30 mouse cellular contexts compared by ENCODE assay signal in the genomic region with DNA sequence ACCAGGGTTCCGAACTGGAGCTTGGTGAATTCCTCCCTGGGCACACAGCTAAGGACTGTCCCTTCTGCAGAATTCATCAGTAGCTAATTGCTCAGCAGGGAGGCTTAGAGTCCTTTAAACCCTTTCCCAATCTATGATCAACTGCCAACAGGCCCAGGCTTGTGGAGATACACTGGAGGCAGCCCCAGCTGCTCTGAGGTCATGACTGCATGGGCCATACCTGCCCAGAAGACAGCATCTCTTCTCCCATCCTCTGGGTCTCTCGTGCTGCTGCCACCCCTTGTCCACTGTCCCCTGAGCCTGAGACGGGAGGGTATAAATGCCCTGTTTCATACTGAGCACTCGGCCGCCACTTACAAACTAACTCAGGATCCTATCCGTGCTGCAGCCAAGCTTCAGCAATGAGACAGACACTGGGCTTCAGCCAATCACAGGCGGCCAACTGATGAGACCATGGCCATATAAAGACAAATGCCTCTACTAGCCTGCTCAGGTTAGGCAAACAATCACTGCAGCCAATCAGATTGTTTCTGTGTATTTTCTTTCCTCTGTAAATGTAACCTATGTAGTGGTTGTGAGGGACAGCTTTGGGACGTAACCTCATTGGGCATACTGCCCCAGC. TPM values are rescaled to one million over a fixed set of nuclear protein-coding genes. Genes with fewer than 3 reads are reported as not detected.
DNase-seq lines count a peak whose midpoint lies in the region; ATAC-seq and TF ChIP-seq lines count a peak whose summit lies in the region.
"Had no signal": no experiment of that assay in that cellular context is flagged by ENCODE, and none has a peak within 500 bp of the region (broad histone marks: within the 10 kb centered on the region; RNA-seq: fewer than 3 reads in every experiment).

No protein-coding gene starts in this region.

- TF ChIP-seq EP300 in stomach, postnatal 0 days (optimal IDR thresholded peaks at IDR 0.05), result no peak

- WGBS in limb, embryonic 12.5 days, result 61% methylated on average over 8 of the region's 8 CpGs
- WGBS in limb, embryonic 10.5 days, result 71% methylated on average over 8 of the region's 8 CpGs
- 74% methylated on average over 8 of the region's 8 CpGs for WGBS in midbrain, postnatal 0 days
- WGBS in midbrain, embryonic 14.5 days, result 70% methylated on average over 8 of the region's 8 CpGs
- WGBS in stomach, postnatal 0 days, result 49% methylated on average over 8 of the region's 8 CpGs
- 72% methylated on average over 8 of the region's 8 CpGs for WGBS in hindbrain, embryonic 16.5 days
- WGBS in kidney, embryonic 15.5 days, result 64% methylated on average over 8 of the region's 8 CpGs

- H3K4me1 ChIP-seq in limb, embryonic 12.5 days (replicated peaks), result peaks cover 7% of the 10 kb centered on the region; the same call in 1 of the 2 replicates
- H3K4me1 ChIP-seq in limb, embryonic 10.5 days, result peaks cover 16% of the 10 kb centered on the region
- H3K4me1 ChIP-seq in midbrain, postnatal 0 days (ENCODE audit: insufficient read depth, low read length), result no peaks in the 10 kb centered on the region
- H3K4me1 ChIP-seq in midbrain, embryonic 14.5 days (ENCODE audit: control insufficient read depth, insufficient read depth, low read length), result no peaks in the 10 kb centered on the region
- peaks cover 31% of the 10 kb centered on the region for H3K4me1 ChIP-seq in bone marrow macrophage, adult 2 months (ENCODE audit: control insufficient read depth, insufficient read depth, low read length)
- peaks cover 2% of the 10 kb centered on the region; the same call in 1 of the 2 replicates for H3K4me1 ChIP-seq in stomach, postnatal 0 days (replicated peaks; ENCODE audit: control insufficient read depth, insufficient read depth)
- H3K4me1 ChIP-seq in hindbrain, embryonic 16.5 days (ENCODE audit: control insufficient read depth, insufficient read depth, low read depth, low read length), result no peaks in the 10 kb centered on the region
- peaks cover 6% of the 10 kb centered on the region; the same call in 1 of the 2 replicates for H3K4me1 ChIP-seq in kidney, embryonic 15.5 days
- H3K4me1 ChIP-seq: embryonic facial prominence, embryonic 15.5 days; heart, embryonic 13.5 days; midbrain, embryonic 13.5 days had no signal

- TF ChIP-seq POLR2A in bone marrow macrophage, adult 2 months (IDR thresholded peaks at IDR 0.05; ENCODE audit: borderline replicate concordance, low read depth, low read length), result no peak

- TF ChIP-seq CTCF in midbrain, postnatal 0 days (IDR thresholded peaks at IDR 0.05), result no peak
- no peak for TF ChIP-seq CTCF in bone marrow macrophage, adult 2 months (IDR thresholded peaks at IDR 0.05; ENCODE audit: low read depth, low read length)
- no peak for TF ChIP-seq CTCF in stomach, postnatal 0 days (IDR thresholded peaks at IDR 0.05; ENCODE audit: low read depth)

- no peaks in the 10 kb centered on the region for H3K36me3 ChIP-seq in limb, embryonic 12.5 days
- no peaks in the 10 kb centered on the region for H3K36me3 ChIP-seq in limb, embryonic 10.5 days
- no peaks in the 10 kb centered on the region for H3K36me3 ChIP-seq in midbrain, postnatal 0 days (ENCODE audit: insufficient read depth, low read length)
- H3K36me3 ChIP-seq in midbrain, embryonic 14.5 days (ENCODE audit: control insufficient read depth, insufficient read depth, low read length), result no peaks in the 10 kb centered on the region
- no peaks in the 10 kb centered on the region for H3K36me3 ChIP-seq in stomach, postnatal 0 days (ENCODE audit: control insufficient read depth, insufficient read depth, low read length)
- no peaks in the 10 kb centered on the region for H3K36me3 ChIP-seq in hindbrain, embryonic 16.5 days (ENCODE audit: control insufficient read depth, insufficient read depth, low read length)
- no peaks in the 10 kb centered on the region for H3K36me3 ChIP-seq in kidney, embryonic 15.5 days
- H3K36me3 ChIP-seq: embryonic facial prominence, embryonic 15.5 days; forebrain, embryonic 10.5 days; heart, embryonic 13.5 days; midbrain, embryonic 13.5 days; neural tube, embryonic 15.5 days had no signal

- DNase-seq in limb, embryonic 10.5 days (ENCODE audit: low spot score), result no peak
- no peak for DNase-seq in midbrain, postnatal 0 days (ENCODE audit: low spot score)
- no peak for DNase-seq in midbrain, embryonic 14.5 days
- DNase-seq in stomach, postnatal 0 days (ENCODE audit: low spot score), result peak; percentile 57
- DNase-seq: adrenal gland, postnatal 25 days; B cell, adult 2 months; cerebellum, adult 11-12 months; embryo, embryonic 11 days; forebrain, postnatal 0 days; heart, postnatal 4 days; kidney, adult 18-20 months; kidney, postnatal 36 days; left cerebral cortex, postnatal 4 days; lung, postnatal 10 days; spleen, adult 18-20 months had no signal

- H3K9me3 ChIP-seq in limb, embryonic 12.5 days, result peaks cover 10% of the 10 kb centered on the region
- 0 out of 2 replicates have a peak, but pooled peaks cover 4% of the 10 kb centered on the region for H3K9me3 ChIP-seq in limb, embryonic 10.5 days (replicated peaks)
- H3K9me3 ChIP-seq in midbrain, postnatal 0 days (ENCODE audit: low read length), result no peaks in the 10 kb centered on the region
- H3K9me3 ChIP-seq in midbrain, embryonic 14.5 days (ENCODE audit: control insufficient read depth, low read length), result no peaks in the 10 kb centered on the region
- H3K9me3 ChIP-seq in stomach, postnatal 0 days (ENCODE audit: control insufficient read depth, low read length), result no peaks in the 10 kb centered on the region
- no peaks in the 10 kb centered on the region for H3K9me3 ChIP-seq in hindbrain, embryonic 16.5 days (ENCODE audit: control insufficient read depth, low read length)
- H3K9me3 ChIP-seq in kidney, embryonic 15.5 days (replicated peaks), result no peaks in the 10 kb centered on the region
- H3K9me3 ChIP-seq: neural tube, embryonic 15.5 days had no signal

- ATAC-seq in limb, embryonic 12.5 days (ENCODE audit: insufficient number of reproducible peaks, insufficient read depth, low FRiP score, low TSS enrichment, low read depth), result no peak
- ATAC-seq in midbrain, postnatal 0 days (ENCODE audit: low FRiP score), result no peak
- ATAC-seq in midbrain, embryonic 14.5 days (ENCODE audit: low FRiP score, low TSS enrichment), result no peak
- peak; percentile 62 for ATAC-seq in stomach, postnatal 0 days (ENCODE audit: low FRiP score, low TSS enrichment)
- no peak for ATAC-seq in hindbrain, embryonic 16.5 days
- ATAC-seq in kidney, embryonic 15.5 days (replicated peaks; ENCODE audit: low FRiP score), result no peak
- ATAC-seq: forebrain, postnatal 0 days; hindbrain, postnatal 0 days; midbrain, embryonic 13.5 days; Patski had no signal

- peak overlapping the region; percentile 50; the same call in 1 of the 2 replicates for H3K27ac ChIP-seq in limb, embryonic 12.5 days
- no peak overlapping the region for H3K27ac ChIP-seq in limb, embryonic 10.5 days
- H3K27ac ChIP-seq in midbrain, postnatal 0 days (ENCODE audit: low read depth, low read length), result no peak overlapping the region
- H3K27ac ChIP-seq in midbrain, embryonic 14.5 days (replicated peaks; ENCODE audit: low read depth, low read length), result no peak overlapping the region
- H3K27ac ChIP-seq in bone marrow macrophage, adult 2 months (ENCODE audit: insufficient read depth, low read depth, low read length), result peak overlapping the region; percentile 22
- H3K27ac ChIP-seq in stomach, postnatal 0 days (replicated peaks), result peak overlapping the region; percentile 36
- no peak overlapping the region for H3K27ac ChIP-seq in hindbrain, embryonic 16.5 days (ENCODE audit: low read depth, low read length)
- no peak overlapping the region for H3K27ac ChIP-seq in kidney, embryonic 15.5 days
- H3K27ac ChIP-seq: embryonic facial prominence, embryonic 15.5 days; forebrain, embryonic 10.5 days; heart, embryonic 13.5 days; hindbrain, postnatal 0 days; left cerebral cortex, adult 2 months; midbrain, embryonic 13.5 days; neural tube, embryonic 15.5 days had no signal

- H3K4me2 ChIP-seq in limb, embryonic 12.5 days, result no peak overlapping the region
- H3K4me2 ChIP-seq in midbrain, postnatal 0 days (ENCODE audit: low read depth, low read length, poor library complexity, severe bottlenecking), result no peak overlapping the region
- H3K4me2 ChIP-seq in midbrain, embryonic 14.5 days (ENCODE audit: low read length), result no peak overlapping the region
- H3K4me2 ChIP-seq in stomach, postnatal 0 days (replicated peaks; ENCODE audit: low read depth), result no peak overlapping the region
- no peak overlapping the region for H3K4me2 ChIP-seq in hindbrain, embryonic 16.5 days (ENCODE audit: low read length)
- no peak overlapping the region for H3K4me2 ChIP-seq in kidney, embryonic 15.5 days
- H3K4me2 ChIP-seq: embryonic facial prominence, embryonic 15.5 days; heart, embryonic 13.5 days; midbrain, embryonic 13.5 days; neural tube, embryonic 15.5 days had no signal

- no peak overlapping the region for H3K9ac ChIP-seq in limb, embryonic 12.5 days (replicated peaks)
- 0 out of 2 replicates have a peak overlapping the region, but pooled peaks have one; percentile 13 for H3K9ac ChIP-seq in midbrain, postnatal 0 days (replicated peaks; ENCODE audit: low read length, poor library complexity, severe bottlenecking)
- H3K9ac ChIP-seq in midbrain, embryonic 14.5 days (replicated peaks; ENCODE audit: low read length), result no peak overlapping the region
- H3K9ac ChIP-seq in stomach, postnatal 0 days (ENCODE audit: low read length), result no peak overlapping the region
- no peak overlapping the region for H3K9ac ChIP-seq in hindbrain, embryonic 16.5 days (ENCODE audit: low read depth, low read length)
- H3K9ac ChIP-seq in kidney, embryonic 15.5 days, result no peak overlapping the region
- H3K9ac ChIP-seq: embryonic facial prominence, embryonic 15.5 days; forebrain, postnatal 0 days; heart, embryonic 13.5 days; midbrain, embryonic 13.5 days; neural tube, embryonic 15.5 days had no signal

- H3K27me3 ChIP-seq in limb, embryonic 12.5 days, result no peaks in the 10 kb centered on the region
- H3K27me3 ChIP-seq in limb, embryonic 10.5 days (ENCODE audit: low read depth, poor library complexity, severe bottlenecking), result no peaks in the 10 kb centered on the region
- no peaks in the 10 kb centered on the region for H3K27me3 ChIP-seq in midbrain, postnatal 0 days (ENCODE audit: insufficient read depth, low read length)
- no peaks in the 10 kb centered on the region for H3K27me3 ChIP-seq in midbrain, embryonic 14.5 days (ENCODE audit: control insufficient read depth, insufficient read depth, low read length)
- H3K27me3 ChIP-seq in stomach, postnatal 0 days (ENCODE audit: control insufficient read depth, insufficient read depth, low read length), result no peaks in the 10 kb centered on the region
- H3K27me3 ChIP-seq in hindbrain, embryonic 16.5 days (replicated peaks; ENCODE audit: control insufficient read depth, insufficient read depth, low read length), result no peaks in the 10 kb centered on the region
- no peaks in the 10 kb centered on the region for H3K27me3 ChIP-seq in kidney, embryonic 15.5 days
- H3K27me3 ChIP-seq: embryonic facial prominence, embryonic 15.5 days; heart, embryonic 13.5 days; midbrain, embryonic 13.5 days; neural tube, embryonic 15.5 days; Patski had no signal

- H3K4me3 ChIP-seq in limb, embryonic 12.5 days (replicated peaks), result no peak overlapping the region
- no peak overlapping the region for H3K4me3 ChIP-seq in limb, embryonic 10.5 days
- H3K4me3 ChIP-seq in midbrain, postnatal 0 days (ENCODE audit: low read depth, low read length), result no peak overlapping the region
- no peak overlapping the region for H3K4me3 ChIP-seq in midbrain, embryonic 14.5 days (replicated peaks; ENCODE audit: low read depth, low read length)
- no peak overlapping the region for H3K4me3 ChIP-seq in bone marrow macrophage, adult 2 months (ENCODE audit: insufficient read depth, low read length)
- no peak overlapping the region for H3K4me3 ChIP-seq in stomach, postnatal 0 days (ENCODE audit: low read depth, low read length)
- no peak overlapping the region for H3K4me3 ChIP-seq in hindbrain, embryonic 16.5 days (ENCODE audit: low read length)
- H3K4me3 ChIP-seq in kidney, embryonic 15.5 days (replicated peaks), result no peak overlapping the region
- H3K4me3 ChIP-seq: embryonic facial prominence, embryonic 15.5 days; forebrain, embryonic 10.5 days; heart, embryonic 13.5 days; left cerebral cortex, adult 2 months; midbrain, embryonic 13.5 days; neural tube, embryonic 15.5 days had no signal

RNA-seq across cellular contexts. Expression of gene Ddx6, which starts 17.9 kb away (rescaled TPM):
- 26.3 and 32.6 TPM in 2 replicates for polyA plus RNA-seq in limb, embryonic 12.5 days (2016; fragmentation: Nextera tagmentation; extraction: Ambion mirVana)
- 17.2 and 23.3 TPM in 2 replicates for polyA plus RNA-seq in limb, embryonic 10.5 days (2016; fragmentation: Nextera tagmentation; extraction: Ambion mirVana)
- 68.6 and 87.2 TPM in 2 replicates for total RNA-seq in midbrain, postnatal 0 days (2014; rRNA removed)
- polyA plus RNA-seq in midbrain, postnatal 0 days (2015; fragmentation: Nextera tagmentation; extraction: Ambion mirVana), result 14.8 and 19.9 TPM in 2 replicates
- polyA plus RNA-seq in midbrain, embryonic 14.5 days (2014; fragmentation: Nextera tagmentation; extraction: Ambion mirVana), result 26.4 and 51.8 TPM in 2 replicates
- polyA plus RNA-seq in bone marrow macrophage, adult 2 months (2012; ENCODE audit: insufficient read depth, insufficient read length, missing spikeins), result 111 and 122 TPM in 2 replicates
- 7.9 and 10.4 TPM in 2 replicates for polyA plus RNA-seq in stomach, postnatal 0 days (2015; fragmentation: Nextera tagmentation; extraction: Ambion mirVana)
- 12.5 and 14.6 TPM in 2 replicates for polyA plus RNA-seq in hindbrain, embryonic 16.5 days (2015; fragmentation: Nextera tagmentation; extraction: Ambion mirVana)
- polyA plus RNA-seq in kidney, embryonic 15.5 days (2015; fragmentation: Nextera tagmentation; extraction: Ambion mirVana), result 16.7 and 17.9 TPM in 2 replicates

RNA-seq across cellular contexts. Expression of gene Cxcr5, which starts 25.1 kb away (rescaled TPM):
- polyA plus RNA-seq in limb, embryonic 12.5 days (2016; fragmentation: Nextera tagmentation; extraction: Ambion mirVana), result not detected in 2 replicates
- not detected in 2 replicates for polyA plus RNA-seq in limb, embryonic 10.5 days (2016; fragmentation: Nextera tagmentation; extraction: Ambion mirVana)
- total RNA-seq in midbrain, postnatal 0 days (2014; rRNA removed), result not detected in 2 replicates
- polyA plus RNA-seq in midbrain, postnatal 0 days (2015; fragmentation: Nextera tagmentation; extraction: Ambion mirVana), result not detected in 2 replicates
- 0.11 TPM in 1 of 2 replicates, not detected in the other for polyA plus RNA-seq in midbrain, embryonic 14.5 days (2014; fragmentation: Nextera tagmentation; extraction: Ambion mirVana)
- polyA plus RNA-seq in bone marrow macrophage, adult 2 months (2012; ENCODE audit: insufficient read depth, insufficient read length, missing spikeins), result not detected in 2 replicates
- polyA plus RNA-seq in stomach, postnatal 0 days (2015; fragmentation: Nextera tagmentation; extraction: Ambion mirVana), result 0.13 and 0.21 TPM in 2 replicates
- polyA plus RNA-seq in hindbrain, embryonic 16.5 days (2015; fragmentation: Nextera tagmentation; extraction: Ambion mirVana), result not detected in 2 replicates
- polyA plus RNA-seq in kidney, embryonic 15.5 days (2015; fragmentation: Nextera tagmentation; extraction: Ambion mirVana), result not detected in 2 replicates
- total RNA-seq: forebrain, postnatal 0 days; gastrocnemius, adult 18-20 months; granulocyte monocyte progenitor cell, adult 5-6 weeks; hindbrain, postnatal 0 days; left cerebral cortex, adult 2 months; left cerebral cortex, postnatal 4 days; megakaryocyte progenitor cell, adult 5-6 weeks had no signal
- polyA plus RNA-seq: forebrain, postnatal 0 days; heart, embryonic 13.5 days; hindbrain, postnatal 0 days; midbrain, embryonic 13.5 days; neural tube, embryonic 15.5 days; Patski had no signal

Comparison
In these comparisons a context has a peak if more than half of its experiments do, and no peak if none do; other contexts are left out.
1. H3K27ac ChIP-seq: peak in limb, embryonic 12.5 days (single experiment), bone marrow macrophage, adult 2 months (single experiment) and stomach, postnatal 0 days (single experiment); none in limb, embryonic 10.5 days (single experiment), midbrain, postnatal 0 days (single experiment), midbrain, embryonic 14.5 days (single experiment), hindbrain, embryonic 16.5 days (single experiment) and kidney, embryonic 15.5 days (single experiment).